Mouse (Mus musculus) forebrain, postnatal 0 days (tissue): ENCODE results near the gene Mast3. TPM values are rescaled to one million over a fixed set of nuclear protein-coding genes. Genes with fewer than 3 reads are reported as not detected.
A peak's percentile ranks its signal among the peaks of the same experiment; 100 is the strongest.

Experiments used
- ATAC-seq: fragments of 200-750 bp; cut with Nextera tagmentation; 2 replicates; pipeline ENCODE4 v1.8.0; 2017; ENCODE audit warnings: mild to moderate bottlenecking, moderate library complexity
- DNase-seq: peaks from one replicate; pipeline ENCODE4 v3.0.0-alpha.2; 2015
- H3K27ac ChIP-seq: fragments of 300-500 bp; sonication (generic); 2 replicates; pipeline ENCODE4 v1.5.1; 2014; ENCODE audit warnings: low read depth, mild to moderate bottlenecking, antibody characterized with exemption, low read length, moderate library complexity, mixed read lengths
- H3K27me3 ChIP-seq: fragments of 300-500 bp; sonication (generic); 2 replicates; pipeline ENCODE4 v1.6.1; 2014; ENCODE audit warnings: mild to moderate bottlenecking, low read length, mixed read lengths; ENCODE audit not compliant: insufficient read depth
- H3K36me3 ChIP-seq: fragments of 300-500 bp; sonication (generic); 2 replicates; pipeline ENCODE4 v1.6.1; 2014; ENCODE audit warnings: mild to moderate bottlenecking, moderate library complexity; ENCODE audit not compliant: insufficient read depth
- H3K4me1 ChIP-seq: fragments of 300-500 bp; sonication (generic); 2 replicates; pipeline ENCODE4 v1.6.1; 2014; ENCODE audit warnings: antibody characterized with exemption; ENCODE audit not compliant: insufficient read depth
- H3K4me2 ChIP-seq: fragments of 300-500 bp; sonication (generic); 2 replicates; pipeline ENCODE4 v1.6.1; 2014; ENCODE audit warnings: low read depth, mild to moderate bottlenecking, moderate library complexity
- H3K4me3 ChIP-seq: fragments of 300-500 bp; sonication (generic); 2 replicates; pipeline ENCODE4 v1.5.1; 2014; ENCODE audit warnings: low read depth, low read length, mixed read lengths
- H3K9ac ChIP-seq: fragments of 300-500 bp; sonication (generic); 2 replicates; pipeline ENCODE4 v1.6.1; 2014; ENCODE audit warnings: mild to moderate bottlenecking
- H3K9me3 ChIP-seq: fragments of 300-500 bp; sonication (generic); 2 replicates; pipeline ENCODE4 v1.6.1; 2016; ENCODE audit warnings: low read length
- CTCF ChIP-seq: sonication (generic); IDR thresholded peaks from 2 replicates; pipeline ENCODE4 v1.5.1; 2016; ENCODE audit warnings: antibody characterized with exemption, control low read depth, low read depth
- WGBS: fragments of 180-500 bp; shearing (Covaris S2); extraction: QIAGEN DNeasy Blood & Tissue Kit; methylation state at CpG from one replicate; pipeline ENCODE4 v1.1.7; 2014; 5-methylcytosine and 5-hydroxymethylcytosine counted together
- polyA plus RNA-seq: library from polyadenylated mRNA; unstranded; fragments of >200 nt; fragmentation: Nextera tagmentation; extraction: Ambion mirVana; gene quantifications from 2 replicates; pipeline ENCODE4 v1.2.1, GENCODE M21; 2015
- total RNA-seq: library from RNA; depleted of rRNA; stranded (reverse); fragments of >200 nt; gene quantifications from 2 replicates; pipeline ENCODE4 v1.2.3, GENCODE M21; 2014

Gene Mast3
- total and polyA plus RNA-seq, 2 experiments from 2014 or later = 25.2 to 60.0 TPM

GRCm38 (mm10) chr8:70758308-70758615 lies 46.6 kb downstream of the Mast3 start:
- H3K4me1 ChIP-seq = peaks cover 7% of the 10 kb centered on the region

GRCm38 (mm10) chr8:70757523-70758307 lies 47.1 kb downstream of the Mast3 start:
- no peak for ATAC-seq
- Histone ChIP-seq H3K9me3 (no peaks in the 10 kb centered on the region), H3K27me3 (no peaks in the 10 kb centered on the region), H3K4me1 (peaks cover 7% of the 10 kb centered on the region), H3K9ac (no peak overlapping the region), H3K4me2 (no peak overlapping the region), H3K27ac (peak overlapping the region; percentile 54), H3K36me3 (peaks cover 32% of the 10 kb centered on the region), H3K4me3 (no peak overlapping the region)
- TF ChIP-seq CTCF = peak; percentile 67
- 54% methylated on average over 22 of the region's 22 CpGs for whole genome bisulfite sequencing
- DNase-seq = peak; percentile 57

More at GRCm38 (mm10) chr8:70758308-70758615, 46.6 kb downstream of the Mast3 start:
- Histone ChIP-seq H3K27me3 (no peaks in the 10 kb centered on the region), H3K9me3 (no peaks in the 10 kb centered on the region), H3K4me2 (no peak overlapping the region), H3K4me3 (no peak overlapping the region), H3K9ac (no peak overlapping the region), H3K36me3 (peaks cover 32% of the 10 kb centered on the region), H3K27ac (no peak overlapping the region)
- ATAC-seq = no peak
- peak; percentile 52 for DNase-seq
- TF ChIP-seq CTCF = no peak
- 61% methylated on average over 7 of the region's 7 CpGs for WGBS

- H3K4me3 ChIP-seq = no peak overlapping the region
- ATAC-seq (no peak), DNase-seq (no peak)
- no peaks in the 10 kb centered on the region for H3K9me3 ChIP-seq
- H3K27me3 ChIP-seq = no peaks in the 10 kb centered on the region
- H3K4me2 ChIP-seq = no peak overlapping the region
- H3K9ac ChIP-seq = no peak overlapping the region
- no peak overlapping the region for H3K27ac ChIP-seq
- H3K36me3 ChIP-seq = peaks cover 32% of the 10 kb centered on the region
- no peak for TF ChIP-seq CTCF
- peaks cover 7% of the 10 kb centered on the region for H3K4me1 ChIP-seq
- 92% methylated on average over 6 of the region's 6 CpGs for WGBS
These were observed 48.3 kb downstream of the Mast3 start for GRCm38 (mm10) chr8:70756476-70757040.

- no peak for TF ChIP-seq CTCF
- H3K27ac ChIP-seq = peak overlapping the region; percentile 93
- no peak for ATAC-seq
- H3K27me3 ChIP-seq = no peaks in the 10 kb centered on the region
- 85% methylated on average over 24 of the region's 24 CpGs for WGBS
- H3K9ac ChIP-seq = peak overlapping the region; percentile 96
- H3K4me2 ChIP-seq = peak overlapping the region; percentile 67
- H3K9me3 ChIP-seq = no peaks in the 10 kb centered on the region
- H3K4me1 ChIP-seq = peaks cover 7% of the 10 kb centered on the region
- peaks cover 32% of the 10 kb centered on the region for H3K36me3 ChIP-seq
- peak overlapping the region; percentile 94 for H3K4me3 ChIP-seq
- no peak for DNase-seq
These were observed 49.0 kb downstream of the Mast3 start for GRCm38 (mm10) chr8:70755661-70756475.

GRCm38 (mm10) chr8:70754871-70755660 lies 49.8 kb downstream of the Mast3 start:
- 11% methylated on average over 50 of the region's 50 CpGs for WGBS
- peak; percentile 62 for ATAC-seq
- Histone ChIP-seq H3K4me2 (peak overlapping the region; percentile 67), H3K9me3 (no peaks in the 10 kb centered on the region), H3K9ac (peak overlapping the region; percentile 96), H3K4me1 (peaks cover 7% of the 10 kb centered on the region), H3K36me3 (peaks cover 32% of the 10 kb centered on the region), H3K27ac (peak overlapping the region; percentile 93), H3K27me3 (no peaks in the 10 kb centered on the region), H3K4me3 (peak overlapping the region; percentile 94)
- DNase-seq = peak; percentile 88
- TF ChIP-seq CTCF = no peak

GRCm38 (mm10) chr8:70754043-70754870 lies 50.6 kb downstream of the Mast3 start, which contains the start of gene Rab3a:
Gene Rab3a (plus strand): TSS chr8:70754679.
- DNase-seq (peak; percentile 98), ATAC-seq (peak; percentile 98)
- Histone ChIP-seq H3K27ac (peak within 1 kb of the TSS; percentile 93), H3K4me1 (peaks cover 7% of the 10 kb centered on the region), H3K9ac (peak within 1 kb of the TSS; percentile 96), H3K4me3 (peak within 1 kb of the TSS; percentile 94), H3K4me2 (peak within 1 kb of the TSS; percentile 67), H3K36me3 (peaks cover 32% of the 10 kb centered on the region), H3K9me3 (no peaks in the 10 kb centered on the region), H3K27me3 (no peaks in the 10 kb centered on the region)
- WGBS = 9% methylated on average over 37 of the region's 37 CpGs
- no peak for TF ChIP-seq CTCF
